Mouse (Mus musculus) c-Kit-positive CD71-negative TER-119-negative erythroid progenitor cells, embryonic 14.5 days (primary cell): ENCODE results near the gene Agl.
"Not testable (repeated sequence)": the region's sequence is repeated elsewhere in the genome, so short reads cannot be mapped to it uniquely, and the experiment has no call there.

Source experiments
- DNase-seq: peaks from one replicate; pipeline ENCODE4 v3.0.0-alpha.2; 2013; ENCODE audit warnings: low read depth

Gene Agl

DNA sequence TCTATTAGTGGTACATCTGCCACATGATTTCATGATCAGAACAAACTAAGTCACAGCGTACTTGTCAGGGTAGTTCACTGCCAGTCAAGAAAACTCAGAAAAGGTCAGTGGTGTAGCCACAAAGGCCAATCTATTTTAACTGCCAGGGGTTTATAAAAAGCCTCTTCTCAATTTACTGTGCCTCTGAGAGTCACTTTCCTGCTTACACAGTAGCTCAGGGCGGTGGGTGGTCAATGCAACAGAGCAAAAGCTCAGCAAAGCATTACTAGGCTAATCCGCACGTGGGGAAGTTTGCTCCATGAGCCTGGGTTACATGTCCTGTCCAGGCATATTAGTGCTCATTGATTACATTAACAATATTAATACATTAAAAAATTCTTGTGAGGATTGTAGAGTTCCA is 8.0 kb upstream of the Agl start:
- no peak for DNase-seq

DNA sequence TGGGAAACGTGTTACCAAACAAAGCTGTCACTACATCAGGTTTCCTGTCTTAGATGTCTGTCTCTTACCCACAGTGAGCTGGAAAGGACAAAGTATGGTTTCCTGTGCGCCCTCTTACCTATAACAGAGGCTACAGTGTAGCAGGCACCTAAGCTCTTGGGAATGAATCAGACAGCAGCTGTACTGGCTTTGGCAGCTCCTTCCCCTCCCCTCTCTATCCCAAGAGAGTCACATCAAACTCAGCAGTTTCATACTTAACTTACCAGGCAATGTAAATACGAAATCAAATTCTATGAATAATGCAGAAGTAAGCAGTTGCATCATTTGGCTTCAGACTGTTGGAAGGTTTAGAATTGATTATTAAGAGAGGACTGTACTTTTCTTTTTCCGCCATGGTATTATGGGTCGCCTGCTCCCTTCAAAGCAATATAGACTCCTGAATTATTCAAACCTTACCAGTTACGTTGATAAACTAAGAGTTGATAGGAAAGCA is 7.4 kb upstream of the Agl start:
- no peak for DNase-seq

DNA sequence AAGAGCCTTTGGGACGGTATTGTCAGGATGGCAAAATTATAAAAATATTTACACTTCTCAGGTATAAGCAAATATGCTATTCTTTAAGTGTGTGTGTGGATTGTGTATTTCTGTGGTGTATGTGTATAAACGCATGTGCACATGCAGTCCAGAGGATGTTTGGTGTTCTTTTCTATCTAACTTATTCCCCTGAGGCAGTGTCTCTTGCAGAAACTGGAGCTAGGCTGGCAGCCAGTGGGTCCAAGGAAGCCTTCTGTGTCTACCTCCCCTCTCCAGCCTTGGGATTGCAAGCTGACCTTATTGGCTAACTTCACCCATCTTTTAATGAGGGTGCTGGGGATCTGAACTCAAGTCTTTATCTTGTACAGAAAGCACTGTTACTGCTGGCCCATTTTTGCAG is 5.0 kb upstream of the Agl start:
- DNase-seq = no peak

DNA sequence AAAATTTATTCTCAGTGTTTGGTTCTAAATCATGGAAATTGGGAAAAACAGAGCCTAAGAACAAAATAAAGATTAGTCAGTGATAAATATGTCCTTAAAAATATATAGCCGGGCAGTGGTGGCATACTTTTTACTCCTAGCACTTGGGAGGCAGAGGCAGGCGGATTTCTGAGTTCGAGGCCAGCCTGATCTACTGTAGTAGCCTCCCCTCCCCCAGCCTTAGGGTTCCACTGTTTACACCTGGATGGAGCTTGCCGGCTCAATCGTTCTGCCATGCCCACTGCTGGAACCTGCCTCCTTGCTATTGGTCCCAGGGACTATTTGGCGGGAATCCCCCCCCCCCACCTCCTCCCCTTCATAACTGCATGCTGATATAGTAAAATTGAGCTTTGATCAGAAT is 2.4 kb upstream of the Agl start:
- DNase-seq = not testable (repeated sequence)

- DNase-seq = no peak
Observed at GRCm38 (mm10) chr3:116809221-116809620, 1.3 kb upstream of the Agl start.

DNA sequence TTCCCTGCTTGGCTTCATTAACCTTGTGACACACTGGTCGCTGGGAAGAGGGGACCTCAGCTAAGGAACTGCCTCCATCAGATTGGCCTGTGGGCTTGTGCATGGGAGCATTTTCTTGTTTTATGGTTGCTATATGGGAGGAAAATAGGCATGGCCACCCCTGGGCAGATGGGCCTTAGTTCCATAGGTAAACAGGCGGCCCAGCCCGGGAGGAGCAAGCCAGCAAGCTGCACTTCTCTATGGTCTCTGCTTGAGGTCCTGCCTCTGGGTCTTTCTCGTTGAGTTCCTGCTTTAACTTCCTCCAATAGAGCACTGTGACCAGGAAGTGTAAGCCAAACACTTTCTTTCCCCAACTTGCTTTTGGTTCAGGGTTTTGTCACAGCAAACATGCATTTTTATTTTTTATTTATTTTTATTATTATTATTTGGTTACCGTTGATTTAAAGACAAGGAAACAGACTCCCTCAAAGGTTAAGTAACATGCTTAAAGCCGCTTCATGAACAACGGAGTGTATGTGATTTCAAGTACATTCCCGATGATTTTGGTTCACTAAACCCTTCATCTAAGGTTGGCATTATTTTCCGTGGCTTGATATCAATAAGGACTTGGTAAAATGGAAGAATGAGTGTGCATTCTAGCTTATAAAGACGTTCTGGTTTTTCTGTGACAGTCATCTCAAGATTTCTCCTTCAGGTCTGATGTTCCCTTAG is 696 bp upstream of the Agl start:
- peak; percentile 17 for DNase-seq

DNA sequence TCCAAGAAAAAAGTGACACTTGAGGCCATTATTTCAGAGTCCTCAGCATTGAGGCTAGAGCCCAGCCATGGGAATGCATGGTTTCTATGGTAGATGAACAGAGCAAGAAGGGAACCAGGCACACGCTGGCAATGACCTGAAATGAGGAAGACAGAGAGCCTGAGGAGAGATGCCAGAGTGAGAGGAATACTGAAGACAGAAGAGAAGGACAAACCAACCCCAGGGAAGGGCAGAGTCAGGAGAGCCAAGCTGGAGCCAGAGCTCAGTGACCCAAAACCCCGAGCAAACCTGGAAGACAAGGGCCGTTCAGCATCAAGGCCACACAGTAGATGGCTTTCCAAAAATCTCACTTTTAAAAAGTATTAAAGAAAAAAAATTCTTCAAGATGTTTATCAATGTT is 2.1 kb downstream of the Agl start:
- no peak for DNase-seq

- no peak for DNase-seq
Observed at GRCm38 (mm10) chr3:116804746-116805285, 3.1 kb downstream of the Agl start.

DNA sequence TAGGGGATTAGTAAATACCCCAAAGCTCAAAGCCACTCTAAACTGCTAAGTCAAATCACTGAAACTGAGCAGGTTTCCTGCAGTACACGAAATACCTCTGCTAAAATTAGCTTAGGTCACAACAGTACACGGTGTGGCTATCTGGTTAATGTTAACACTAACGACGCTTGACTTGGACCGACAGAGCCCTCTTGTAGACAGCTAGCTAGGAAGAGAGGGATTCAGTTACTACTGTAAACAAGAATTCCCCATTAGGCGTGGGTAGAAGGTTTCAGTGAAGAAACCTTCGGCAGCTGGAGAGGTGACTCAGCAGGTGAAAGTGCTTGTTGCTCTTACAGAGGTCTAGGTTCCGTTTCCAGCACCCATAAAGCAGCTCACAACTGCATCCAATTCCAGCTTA is 6.2 kb downstream of the Agl start:
- DNase-seq = no peak

GRCm38 (mm10) chr3:116798821-116799510 is 9.0 kb downstream of the Agl start:
- DNase-seq = no peak

DNA sequence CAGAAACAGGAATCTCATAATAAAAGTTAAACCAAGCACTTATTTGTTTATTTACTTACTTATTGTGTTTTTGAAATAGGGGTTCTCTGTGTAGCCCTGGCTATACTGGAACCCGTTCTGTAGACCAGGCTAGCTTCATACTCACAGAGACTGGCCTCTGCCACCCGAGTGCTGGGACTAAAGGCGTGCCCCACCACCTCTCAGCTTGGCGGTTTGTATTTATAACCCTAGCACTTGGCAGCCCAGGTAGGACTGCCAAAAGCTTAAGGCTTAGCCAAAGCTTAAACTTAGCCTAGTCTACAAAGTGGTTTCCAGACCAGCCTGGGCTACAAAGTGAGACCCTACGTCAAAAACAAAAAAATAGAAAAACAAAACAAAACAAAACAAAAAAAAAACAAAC is 19.1 kb downstream of the Agl start:
- no peak for DNase-seq

- no peak for DNase-seq
Observed at GRCm38 (mm10) chr3:116786543-116786942, 21.4 kb downstream of the Agl start.

DNA sequence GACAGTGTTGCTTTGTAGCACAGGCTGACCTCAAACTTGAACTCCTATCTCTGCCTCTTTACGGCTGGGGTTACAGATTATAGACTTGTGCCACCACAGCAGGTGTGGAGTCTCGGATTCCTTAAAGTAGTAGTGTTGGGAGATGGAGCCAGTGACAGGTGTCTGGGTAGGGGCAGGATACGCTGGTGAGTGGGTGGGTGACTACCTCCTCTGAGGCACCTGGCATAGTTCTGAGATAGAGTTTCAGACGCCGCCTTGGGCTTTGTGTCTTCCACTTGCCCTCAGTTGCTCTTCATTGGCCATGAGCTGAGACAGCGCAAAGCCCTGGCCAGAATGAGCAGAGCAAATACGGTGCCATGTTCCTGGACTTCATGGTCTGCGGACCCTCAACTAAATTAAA is 22.1 kb downstream of the Agl start:
- no peak for DNase-seq

DNA sequence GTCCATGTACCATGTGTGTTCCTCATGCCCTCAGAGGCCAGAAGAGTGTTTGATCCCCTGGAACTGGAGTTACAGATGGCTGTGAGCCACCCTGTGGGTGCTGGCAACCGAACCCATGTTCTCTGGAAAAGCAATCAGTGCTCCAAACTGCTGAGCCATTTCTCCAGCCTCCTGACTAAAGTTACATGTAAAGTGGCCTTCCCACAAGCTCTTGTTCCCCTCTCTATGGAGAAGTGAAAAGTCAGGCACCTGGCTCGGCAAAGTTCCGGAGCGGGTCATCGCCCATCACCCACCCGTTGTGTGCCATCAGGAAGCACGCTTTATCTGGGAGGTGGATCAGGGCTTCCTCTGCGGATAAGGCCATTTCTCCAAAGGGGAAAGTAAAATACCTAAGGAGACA is 23.2 kb downstream of the Agl start:
- no peak for DNase-seq

DNA sequence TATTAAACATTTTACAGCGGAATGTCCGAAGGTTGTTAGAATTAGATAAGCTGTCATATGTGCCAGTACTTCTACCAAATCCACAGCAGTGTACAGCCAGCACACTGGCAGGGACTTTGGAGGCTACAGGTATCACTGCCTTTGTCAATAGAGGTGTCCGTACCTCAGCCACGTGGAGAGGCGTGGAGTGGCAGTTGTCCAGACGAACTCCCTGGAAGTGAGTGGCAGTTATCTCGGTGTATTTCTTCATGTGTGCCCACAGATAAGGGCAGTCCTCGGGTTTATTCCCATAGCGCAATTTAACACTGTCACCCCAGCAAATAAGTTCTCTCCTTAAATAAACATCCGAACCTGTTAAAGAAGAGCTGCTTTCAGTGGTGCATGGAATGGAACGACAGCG is 23.7 kb downstream of the Agl start:
- DNase-seq = no peak

DNA sequence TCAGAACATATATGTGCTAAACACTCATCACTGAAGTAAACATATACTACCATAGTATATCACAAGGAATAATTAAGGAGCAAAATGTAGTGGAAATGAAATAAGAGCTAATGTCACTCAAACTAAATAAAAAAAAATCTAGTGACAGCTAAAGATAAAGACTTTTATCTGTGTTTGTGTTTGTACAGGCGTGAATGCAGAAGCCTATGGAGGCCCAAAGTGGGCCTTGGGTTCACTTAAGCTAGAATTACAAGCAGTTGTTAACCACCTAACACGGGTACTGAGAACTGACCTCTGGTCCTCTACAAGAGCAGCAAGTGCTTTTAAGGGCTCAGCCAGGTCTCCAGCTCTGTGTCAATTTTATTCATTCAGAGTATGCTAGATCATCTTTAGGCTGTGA is 31.0 kb downstream of the Agl start:
- no peak for DNase-seq

GRCm38 (mm10) chr3:116773836-116774235 is 34.1 kb downstream of the Agl start:
- DNase-seq = no peak

DNA sequence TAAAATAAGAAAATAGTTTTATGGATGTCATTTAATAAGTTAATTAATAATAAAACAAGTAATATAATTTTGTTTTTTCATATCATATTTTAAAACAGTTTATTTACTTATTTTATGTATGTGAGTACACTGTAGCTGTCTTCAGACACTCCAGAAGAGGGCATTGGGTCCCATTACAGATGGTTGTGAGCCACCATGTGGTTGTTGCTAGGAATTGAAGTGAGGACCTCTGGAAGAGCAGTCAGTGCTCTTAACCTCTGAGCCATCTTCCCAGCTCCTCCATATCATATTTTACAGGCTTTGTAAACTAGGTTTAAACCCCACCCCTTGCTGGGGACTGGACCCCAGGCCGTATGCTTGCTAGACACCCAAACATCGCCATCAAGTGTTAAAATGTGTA is 36.4 kb downstream of the Agl start:
- DNase-seq = no peak

DNA sequence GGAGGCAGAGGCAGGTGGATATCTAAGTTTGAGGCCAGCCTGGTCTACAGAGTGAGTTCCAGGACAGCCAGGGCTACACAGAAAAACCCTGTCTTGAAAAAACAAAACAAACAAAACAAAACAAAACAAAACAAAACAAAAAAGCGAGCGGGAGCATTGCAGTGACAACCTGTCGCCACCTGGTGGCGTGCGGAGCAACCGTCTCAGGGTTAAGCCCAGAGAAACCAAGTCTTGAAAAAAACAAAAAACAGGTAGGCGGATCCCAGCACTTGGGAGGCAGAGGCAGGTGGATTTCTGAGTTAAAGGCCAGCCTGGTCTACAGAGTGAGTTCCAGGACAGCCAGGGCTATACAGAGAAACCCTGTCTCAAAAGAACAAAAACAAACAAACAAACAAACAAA is 41.0 kb downstream of the Agl start:
- peak; percentile 14 for DNase-seq

DNA sequence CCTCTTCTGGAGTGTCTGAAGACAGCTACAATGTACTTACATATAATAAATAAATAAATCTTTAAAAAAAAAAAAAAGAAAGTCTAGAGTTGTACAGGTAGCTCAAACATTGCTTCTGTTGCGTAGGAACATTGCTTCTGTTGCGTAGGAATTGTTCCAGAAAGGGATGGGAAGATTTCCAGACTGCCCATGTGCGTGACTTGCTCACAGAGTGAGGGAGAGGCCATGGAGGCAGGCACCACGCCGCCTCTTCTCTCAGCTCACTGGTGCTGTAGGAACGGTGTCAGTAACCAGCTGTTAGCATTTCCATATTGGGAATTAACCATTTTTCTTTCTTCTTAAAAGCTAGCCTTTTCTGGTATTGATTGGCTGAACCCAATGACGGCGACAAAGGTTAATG is 55.1 kb downstream of the Agl start:
- DNase-seq = no peak

- DNase-seq = peak; percentile 63
Observed at GRCm38 (mm10) chr3:116751191-116751860, 56.6 kb downstream of the Agl start.

DNA sequence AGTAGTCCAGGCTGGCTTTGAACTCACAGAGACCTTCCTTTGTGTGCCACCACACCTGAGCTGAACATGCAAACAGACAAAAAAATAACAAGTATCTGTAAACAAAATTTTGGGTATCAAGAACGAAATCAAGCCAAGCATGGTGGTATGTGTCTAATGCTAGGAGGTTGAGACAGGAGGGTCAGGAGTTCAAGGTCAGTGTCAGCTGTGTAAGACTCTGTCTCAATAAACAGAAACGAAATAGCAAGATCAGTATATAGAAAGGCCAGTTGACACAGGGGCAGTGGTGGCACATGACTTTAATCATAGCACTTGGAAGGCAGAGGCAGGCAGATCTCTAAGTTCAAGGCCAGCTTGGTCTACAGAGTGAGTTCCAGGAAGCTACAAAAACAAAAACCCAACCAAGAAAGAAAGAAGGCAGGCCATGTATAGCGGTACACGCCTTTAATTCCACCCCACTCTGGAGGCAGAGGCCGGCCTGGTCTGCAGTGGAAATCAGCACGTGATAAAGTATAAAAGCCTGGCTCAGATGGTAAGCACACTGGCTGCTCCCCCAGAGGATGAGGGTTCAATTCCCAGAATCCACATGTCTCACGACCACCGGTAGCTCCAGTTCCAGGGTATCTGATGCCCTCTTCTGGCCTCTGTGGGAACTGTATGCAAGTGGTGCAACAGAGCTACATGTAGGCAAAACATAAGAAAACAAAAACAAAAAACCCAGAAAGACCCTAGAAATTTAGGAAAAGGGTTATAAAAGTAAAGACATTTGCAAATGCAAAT is 59.4 kb downstream of the Agl start:
- DNase-seq = peak; percentile 51
